Mouse (Mus musculus): Measurements from ENCODE around the gene Wfdc15b. TPM values are rescaled to one million over a fixed set of nuclear protein-coding genes. Genes with fewer than 3 reads are reported as not detected.

The Wfdc15b gene
- polyA plus RNA-seq, 1 experiment, result not detected

- no peaks in the 10 kb centered on the region for H3K27me3 ChIP-seq (ENCODE audit: control insufficient read depth)
Measured at GRCm38 (mm10) chr2:164199626-164200327, 21.7 kb downstream of the Wfdc15b start, which contains the start of gene Wfdc15a. Gene Wfdc15a, minus strand, starts transcription at chr2:164200130.

DNA sequence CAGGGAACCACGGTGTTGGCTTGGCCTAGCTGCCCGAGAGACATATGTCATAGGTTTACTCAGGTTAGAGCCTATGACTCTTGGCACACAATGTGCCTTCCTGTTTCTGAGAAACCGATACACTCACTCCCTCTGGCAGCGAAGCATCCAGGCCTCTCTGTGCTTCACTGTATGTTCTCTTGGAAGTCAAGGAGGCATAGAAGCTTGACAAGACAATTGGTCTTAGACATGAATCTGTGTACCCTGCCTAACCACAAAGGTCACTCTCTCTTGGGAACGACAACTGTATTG lies 24.8 kb downstream of the Wfdc15b start:
- no peak for TF ChIP-seq TAL1 (IDR thresholded peaks at IDR 0.05; ENCODE audit: low read length)
- TF ChIP-seq GATA1 (IDR thresholded peaks at IDR 0.05; ENCODE audit: low read length), result no peak
- Histone ChIP-seq H3K27me3 (ENCODE audit: control insufficient read depth) (no peaks in the 10 kb centered on the region), H3K9me3 (ENCODE audit: control insufficient read depth, low read length) (no peaks in the 10 kb centered on the region; the same call in 1 of the 2 replicates), H3K4me1 (ENCODE audit: control insufficient read depth) (no peaks in the 10 kb centered on the region), H3K4me3 (replicated peaks) (no peak overlapping the region), H3K36me3 (ENCODE audit: control insufficient read depth) (no peaks in the 10 kb centered on the region)

More at GRCm38 (mm10) chr2:164199626-164200327, 21.7 kb downstream of the Wfdc15b start, which contains the start of gene Wfdc15a:
- no peaks in the 10 kb centered on the region for H3K36me3 ChIP-seq (ENCODE audit: control insufficient read depth)
- H3K4me1 ChIP-seq (ENCODE audit: control insufficient read depth), result no peaks in the 10 kb centered on the region
- H3K4me3 ChIP-seq (replicated peaks), result no peak within 1 kb of the TSS
- TF ChIP-seq GATA1 (IDR thresholded peaks at IDR 0.05; ENCODE audit: low read length) (no peak), TAL1 (IDR thresholded peaks at IDR 0.05; ENCODE audit: low read length) (no peak)
- H3K9me3 ChIP-seq (ENCODE audit: control insufficient read depth, low read length), result no peaks in the 10 kb centered on the region; the same call in 1 of the 2 replicates

DNA sequence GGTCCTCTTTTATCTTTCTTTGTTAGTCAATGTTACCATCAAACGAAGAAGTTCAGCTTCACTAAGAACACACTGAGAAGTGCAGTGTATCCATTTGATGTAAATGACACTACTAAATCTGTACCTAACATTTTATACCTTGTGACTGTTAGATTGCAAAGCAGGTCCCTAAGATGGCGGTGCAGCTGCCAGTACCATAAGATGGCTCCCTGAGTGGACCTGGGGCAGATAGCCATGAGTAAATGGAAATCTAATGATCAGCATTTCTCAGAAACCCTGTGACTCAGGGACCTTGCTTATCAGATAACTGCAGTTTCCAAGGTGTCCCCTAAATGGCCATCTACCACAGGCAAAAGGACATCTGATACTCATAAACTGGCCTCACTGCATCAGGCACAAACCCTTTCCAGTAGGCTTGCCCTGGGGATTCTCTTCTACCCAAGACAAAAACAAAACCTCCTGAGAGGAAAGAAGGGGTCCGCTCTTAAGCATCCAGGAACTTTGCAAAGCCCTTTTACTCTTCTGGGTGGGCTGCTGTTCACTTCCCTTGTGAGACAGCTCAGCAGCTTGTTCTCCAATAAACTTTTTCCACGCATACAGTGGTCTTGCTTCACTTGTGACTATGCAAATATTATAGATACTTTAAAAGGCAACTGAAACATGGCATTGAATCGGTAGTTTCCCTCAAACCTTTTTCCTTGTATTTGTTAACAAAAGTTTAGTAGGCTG lies 25.3 kb downstream of the Wfdc15b start:
- no peaks in the 10 kb centered on the region for H3K27me3 ChIP-seq (ENCODE audit: control insufficient read depth)
- no peaks in the 10 kb centered on the region for H3K36me3 ChIP-seq (ENCODE audit: control insufficient read depth)
- no peak for TF ChIP-seq TAL1 (IDR thresholded peaks at IDR 0.05; ENCODE audit: low read length)
- no peak for TF ChIP-seq GATA1 (IDR thresholded peaks at IDR 0.05; ENCODE audit: low read length)
- H3K4me1 ChIP-seq (ENCODE audit: control insufficient read depth), result no peaks in the 10 kb centered on the region
- H3K9me3 ChIP-seq (ENCODE audit: control insufficient read depth, low read length), result no peaks in the 10 kb centered on the region; the same call in 1 of the 2 replicates
- no peak overlapping the region for H3K4me3 ChIP-seq (replicated peaks)

GRCm38 (mm10) chr2:164194959-164195630 lies 26.4 kb downstream of the Wfdc15b start:
- H3K36me3 ChIP-seq (ENCODE audit: control insufficient read depth), result no peaks in the 10 kb centered on the region
- H3K4me1 ChIP-seq (ENCODE audit: control insufficient read depth), result no peaks in the 10 kb centered on the region
- H3K9me3 ChIP-seq (ENCODE audit: control insufficient read depth, low read length), result no peaks in the 10 kb centered on the region; the same call in 1 of the 2 replicates
- TF ChIP-seq TAL1 (IDR thresholded peaks at IDR 0.05; ENCODE audit: low read length) (no peak), GATA1 (IDR thresholded peaks at IDR 0.05; ENCODE audit: low read length) (no peak)
- H3K4me3 ChIP-seq (replicated peaks), result no peak overlapping the region
- no peaks in the 10 kb centered on the region for H3K27me3 ChIP-seq (ENCODE audit: control insufficient read depth)

DNA sequence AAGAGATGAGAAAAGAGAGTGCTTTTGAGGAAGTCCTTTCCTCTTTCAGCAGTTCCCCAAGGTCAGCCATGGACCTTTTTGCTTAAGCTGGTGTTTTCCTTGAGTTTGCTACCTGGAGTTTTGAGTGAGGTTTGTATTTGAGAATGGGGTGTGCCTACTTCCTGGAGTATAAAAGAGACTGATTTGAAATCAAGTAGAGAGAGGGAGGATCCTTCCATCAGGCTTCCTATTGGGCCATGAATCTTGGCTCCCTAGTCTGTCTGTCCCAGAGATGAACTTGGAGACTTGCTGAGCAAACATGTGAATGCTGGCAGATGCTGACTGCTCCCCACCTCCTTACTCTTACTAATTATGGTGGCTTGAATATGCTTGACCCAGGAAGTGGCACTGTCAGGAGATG lies 29.2 kb downstream of the Wfdc15b start:
- no peaks in the 10 kb centered on the region for H3K4me1 ChIP-seq (ENCODE audit: control insufficient read depth)
- TF ChIP-seq TAL1 (IDR thresholded peaks at IDR 0.05; ENCODE audit: low read length), result no peak
- TF ChIP-seq GATA1 (IDR thresholded peaks at IDR 0.05; ENCODE audit: low read length), result no peak
- H3K27me3 ChIP-seq (ENCODE audit: control insufficient read depth), result no peaks in the 10 kb centered on the region
- no peaks in the 10 kb centered on the region for H3K36me3 ChIP-seq (ENCODE audit: control insufficient read depth)
- H3K4me3 ChIP-seq (replicated peaks), result no peak overlapping the region
- H3K9me3 ChIP-seq (ENCODE audit: control insufficient read depth, low read length), result no peaks in the 10 kb centered on the region

GRCm38 (mm10) chr2:164190576-164190975 lies 30.9 kb downstream of the Wfdc15b start, which contains the start of gene Wfdc12:
Gene Wfdc12, minus strand, starts transcription at chr2:164190608.
- no peaks in the 10 kb centered on the region for H3K36me3 ChIP-seq (ENCODE audit: control insufficient read depth)
- H3K27me3 ChIP-seq (ENCODE audit: control insufficient read depth), result no peaks in the 10 kb centered on the region
- peaks cover under 1% of the 10 kb centered on the region; the same call in 1 of the 2 replicates for H3K9me3 ChIP-seq (ENCODE audit: control insufficient read depth, low read length)
- no peaks in the 10 kb centered on the region for H3K4me1 ChIP-seq (ENCODE audit: control insufficient read depth)
- TF ChIP-seq GATA1 (IDR thresholded peaks at IDR 0.05; ENCODE audit: low read length) (no peak), TAL1 (IDR thresholded peaks at IDR 0.05; ENCODE audit: low read length) (no peak)
- H3K4me3 ChIP-seq (replicated peaks), result no peak within 1 kb of the TSS

GRCm38 (mm10) chr2:164188722-164189121 lies 32.7 kb downstream of the Wfdc15b start:
- TF ChIP-seq TAL1 (IDR thresholded peaks at IDR 0.05; ENCODE audit: low read length) (no peak), GATA1 (IDR thresholded peaks at IDR 0.05; ENCODE audit: low read length) (no peak)
- H3K9me3 ChIP-seq (ENCODE audit: control insufficient read depth, low read length), result peaks cover 2% of the 10 kb centered on the region; the same call in 1 of the 2 replicates
- H3K4me1 ChIP-seq (ENCODE audit: control insufficient read depth), result no peaks in the 10 kb centered on the region; the same call in 1 of the 2 replicates
- no peaks in the 10 kb centered on the region for H3K36me3 ChIP-seq (ENCODE audit: control insufficient read depth)
- H3K4me3 ChIP-seq (replicated peaks), result no peak overlapping the region
- no peaks in the 10 kb centered on the region for H3K27me3 ChIP-seq (ENCODE audit: control insufficient read depth)

DNA sequence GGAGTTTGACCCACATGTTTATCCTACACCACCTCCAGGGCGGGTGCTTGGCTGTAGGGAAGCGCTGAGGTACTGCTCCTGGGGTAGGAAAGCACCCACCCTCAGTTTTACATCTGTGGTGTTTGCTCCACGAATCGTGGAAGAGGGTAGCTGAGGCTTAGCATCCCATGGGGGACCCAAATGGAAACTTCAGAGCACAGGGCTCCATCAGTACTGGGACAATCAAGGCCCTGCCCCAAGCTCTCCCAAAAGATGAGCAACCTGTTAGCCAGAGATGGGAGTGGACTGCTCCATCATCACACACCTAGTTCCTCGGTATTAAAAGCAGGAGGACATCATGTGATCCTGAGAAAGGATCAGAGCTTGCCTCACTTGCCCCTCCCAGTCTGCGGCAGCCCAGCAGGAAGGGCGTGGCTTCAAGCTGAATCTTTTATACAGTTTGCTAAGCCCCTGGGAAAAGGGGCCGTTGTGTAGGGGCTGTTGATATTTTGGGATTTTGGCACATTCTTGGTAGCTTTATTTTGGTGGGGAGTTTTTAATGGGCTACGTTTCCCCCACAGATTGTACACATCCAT lies 37.2 kb downstream of the Wfdc15b start:
- Histone ChIP-seq H3K27me3 (ENCODE audit: control insufficient read depth) (no peaks in the 10 kb centered on the region), H3K9me3 (ENCODE audit: control insufficient read depth, low read length) (peaks cover 2% of the 10 kb centered on the region; the same call in 1 of the 2 replicates), H3K36me3 (ENCODE audit: control insufficient read depth) (no peaks in the 10 kb centered on the region), H3K4me3 (replicated peaks) (no peak overlapping the region), H3K4me1 (ENCODE audit: control insufficient read depth) (no peaks in the 10 kb centered on the region; the same call in 1 of the 2 replicates)
- no peak for TF ChIP-seq GATA1 (IDR thresholded peaks at IDR 0.05; ENCODE audit: low read length)
- TF ChIP-seq TAL1 (IDR thresholded peaks at IDR 0.05; ENCODE audit: low read length), result no peak

All from erythroblast, embryonic 14.5 days (primary cell).